Mouse (Mus musculus): ENCODE results near the gene Ern1. TPM values are rescaled to one million over a fixed set of nuclear protein-coding genes. Genes with fewer than 3 reads are reported as not detected.

Gene Ern1
- total RNA-seq, 2 experiments from 2014 or later: 54.8 to 63.0 TPM

Other genes starting within 250 kb of the Ern1 start
- 10 to 100 TPM; 55.4 to 57.0 TPM for gene Ftsj3, start 231.8 kb downstream of the Ern1 start, total RNA-seq (2021)
- 100 to 1,000 TPM; 121 to 129 TPM for gene Psmc5, start 231.7 kb downstream of the Ern1 start, total RNA-seq (2021)
- gene Smarcd2, start 214.9 kb downstream of the Ern1 start, total RNA-seq (2021): 10 to 100 TPM; 77.9 to 83.2 TPM
- gene Tcam1, start 211.2 kb downstream of the Ern1 start, total RNA-seq (2021): under 1 TPM; 0.15 to 0.33 TPM
- gene Gh, start 186.0 kb downstream of the Ern1 start, total RNA-seq (2021): not detected
- gene Cd79b, start 173.1 kb downstream of the Ern1 start, total RNA-seq (2021): 10 to 100 TPM; 10.9 to 11.6 TPM
- 10 to 100 TPM in 1 of 2 experiments, 1 to 10 TPM in 1; 2.0 to 13.3 TPM for gene Scn4a, start 134.6 kb downstream of the Ern1 start, total RNA-seq (2021)
- 1 to 10 TPM in 1 of 2 experiments, not detected in 1; 1.2 TPM for gene Prr29, start 122.4 kb downstream of the Ern1 start, total RNA-seq (2021)
- 10 to 100 TPM; 28.0 to 31.9 TPM for gene Icam2, start 99.8 kb downstream of the Ern1 start, total RNA-seq (2021)
- 10 to 100 TPM; 38.4 to 40.0 TPM for gene Tex2, start 125.6 kb upstream of the Ern1 start, total RNA-seq (2021)

Data from adrenal gland, postnatal 10 days (tissue).